Mouse (Mus musculus) lung, postnatal 36 days (tissue): ENCODE data around the gene Dock10.
A peak's percentile ranks its signal among the peaks of the same experiment; 100 is the strongest.

ENCODE experiments used
- DNase-seq: peaks from one replicate; pipeline ENCODE4 v3.0.0; 2022; ENCODE audit warnings: mixed read lengths

Dock10 gene

DNA sequence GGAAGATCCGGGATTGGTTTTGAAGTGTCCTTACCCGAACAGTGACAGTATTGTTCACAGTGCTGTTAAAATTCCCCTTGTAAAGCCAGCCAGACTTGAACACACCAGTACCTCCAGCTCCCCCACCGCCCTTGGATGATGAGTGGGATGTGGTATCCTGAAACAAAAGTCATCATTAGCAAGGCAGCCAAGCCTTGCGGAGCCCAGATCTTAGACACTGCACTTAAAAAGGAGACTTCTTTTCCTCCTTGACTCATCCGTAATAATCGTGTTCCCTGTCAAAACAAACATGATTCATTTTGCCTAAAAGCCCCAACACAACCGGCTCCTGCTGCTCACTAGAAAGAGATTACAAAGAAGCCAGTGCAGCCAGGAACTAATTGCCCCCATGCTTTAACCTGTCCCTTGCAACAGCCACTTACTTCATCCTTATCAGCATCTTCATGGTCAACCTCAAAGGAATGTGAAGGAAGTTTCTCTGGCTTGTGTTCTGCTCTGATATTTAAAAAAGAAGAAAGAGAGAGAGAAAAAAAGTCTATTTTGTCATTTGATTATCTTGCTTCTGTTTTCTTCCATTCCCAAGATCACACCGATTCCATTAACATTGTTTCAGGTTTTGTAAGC, 152.1 kb downstream of the Dock10 start:
- no peak for DNase-seq

DNA sequence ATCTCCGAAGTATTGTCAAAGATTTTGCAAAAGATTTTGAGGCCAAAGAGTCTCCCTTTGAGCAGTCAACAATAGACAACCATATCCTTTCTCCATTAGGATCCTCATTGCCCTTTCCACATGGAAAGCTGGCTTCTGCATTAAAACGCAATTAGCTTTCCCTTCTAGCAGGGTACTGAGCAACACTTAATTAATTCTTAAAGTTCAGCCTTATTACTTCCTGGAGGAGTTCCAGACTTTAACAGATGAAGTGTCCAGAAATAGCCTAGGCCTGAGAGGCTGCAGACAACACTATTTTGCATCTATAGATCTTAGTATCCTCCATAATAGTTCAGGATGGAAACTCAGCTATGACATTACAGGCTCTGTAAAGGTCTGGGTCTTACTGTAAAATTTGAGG, 154.0 kb downstream of the Dock10 start:
- no peak for DNase-seq

DNA sequence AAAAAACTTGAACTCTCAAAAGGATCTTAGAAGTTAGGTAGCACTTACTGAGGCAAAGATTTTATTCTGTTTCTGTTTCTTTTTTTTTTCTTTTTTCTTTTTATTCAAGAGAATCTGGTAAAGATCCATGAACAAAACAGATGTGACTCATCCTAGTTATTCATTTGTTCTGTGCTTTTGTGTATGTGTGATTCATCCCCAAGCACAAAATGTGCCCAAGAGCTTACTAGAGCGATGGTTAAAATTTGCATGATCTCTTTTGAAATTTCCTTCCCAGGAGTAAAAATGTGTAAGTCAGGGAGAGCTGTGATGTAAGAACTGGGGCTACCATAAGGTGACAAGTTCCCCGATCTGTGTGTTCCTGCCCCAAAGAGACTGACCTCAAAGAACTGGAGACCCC, 155.2 kb downstream of the Dock10 start:
- no peak for DNase-seq

DNA sequence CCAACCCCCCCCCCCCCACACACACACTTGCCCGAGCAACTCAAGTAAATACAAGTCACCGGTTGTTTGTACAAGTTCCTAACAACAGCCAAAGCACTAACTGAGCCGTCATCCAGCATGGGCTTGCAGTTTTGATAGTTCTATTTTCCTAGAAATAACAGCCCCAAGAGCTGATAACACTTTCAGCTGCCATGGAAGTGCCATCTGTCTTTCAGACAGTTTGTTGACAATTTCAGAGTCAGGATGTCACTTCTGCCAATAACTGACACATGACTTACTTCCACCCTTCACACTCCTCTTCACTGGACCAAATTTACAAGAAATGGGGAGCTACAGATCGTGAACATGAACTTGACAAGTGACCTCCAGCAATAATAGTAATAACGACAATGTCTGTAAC, 175.0 kb downstream of the Dock10 start:
- no peak for DNase-seq

DNA sequence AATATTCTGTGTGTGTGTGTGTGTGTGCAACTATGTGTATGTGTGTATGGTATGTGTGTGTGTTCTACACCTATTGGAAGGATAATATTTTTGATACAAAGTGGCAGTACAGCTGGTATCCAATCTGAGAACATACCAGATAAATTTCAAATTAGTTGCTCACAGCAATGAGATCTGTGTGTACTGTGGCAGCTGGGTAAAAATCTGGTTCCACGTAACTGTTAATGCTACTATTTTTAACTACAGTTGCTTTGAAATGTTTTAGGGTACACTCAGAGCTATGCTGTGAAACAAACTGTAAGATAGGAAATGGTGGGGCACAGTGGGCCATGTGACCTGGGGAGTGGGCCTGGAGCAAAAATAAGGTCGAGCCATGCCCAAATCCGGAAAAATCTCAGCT, 176.1 kb downstream of the Dock10 start:
- DNase-seq: no peak

DNA sequence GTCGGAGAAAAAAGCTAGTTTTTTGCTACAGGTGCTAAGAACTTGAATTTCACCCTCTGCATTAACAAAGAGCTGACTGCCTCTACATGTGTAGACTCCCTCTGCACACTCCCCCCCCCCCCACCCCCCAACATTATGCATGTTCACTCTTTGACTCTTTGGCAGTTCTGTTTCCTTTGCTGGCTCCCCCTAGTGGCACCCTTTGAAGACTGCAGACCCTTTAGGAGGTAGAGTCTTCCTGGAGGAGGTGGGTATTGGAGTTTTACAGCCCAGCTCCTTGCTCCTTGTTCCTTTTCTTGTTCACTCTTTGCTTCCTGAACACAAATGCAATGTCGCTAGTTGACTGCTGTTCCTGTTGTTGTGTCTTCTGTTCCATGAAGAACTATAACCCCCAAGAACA, 181.4 kb downstream of the Dock10 start:
- peak; percentile 27 for DNase-seq

DNA sequence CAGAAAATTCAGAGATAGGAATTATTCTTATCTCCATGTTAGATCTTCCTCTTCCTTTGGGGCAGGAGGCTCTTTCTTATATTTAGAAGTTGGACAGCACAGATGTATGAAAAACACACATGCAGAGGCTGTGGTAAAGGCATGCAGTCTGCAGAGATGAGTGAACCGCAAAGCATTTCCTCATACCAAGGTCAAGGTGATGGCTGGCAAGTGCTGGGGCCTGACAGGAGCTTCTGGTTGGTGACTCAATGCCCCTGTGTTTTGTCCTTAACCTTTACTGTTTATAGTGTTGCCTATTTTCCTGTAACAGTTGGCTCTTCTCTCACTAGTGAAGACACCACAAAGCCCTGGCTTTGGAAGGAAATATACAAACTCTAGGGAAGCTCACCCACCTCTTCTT, 201.9 kb downstream of the Dock10 start:
- DNase-seq: no peak

DNA sequence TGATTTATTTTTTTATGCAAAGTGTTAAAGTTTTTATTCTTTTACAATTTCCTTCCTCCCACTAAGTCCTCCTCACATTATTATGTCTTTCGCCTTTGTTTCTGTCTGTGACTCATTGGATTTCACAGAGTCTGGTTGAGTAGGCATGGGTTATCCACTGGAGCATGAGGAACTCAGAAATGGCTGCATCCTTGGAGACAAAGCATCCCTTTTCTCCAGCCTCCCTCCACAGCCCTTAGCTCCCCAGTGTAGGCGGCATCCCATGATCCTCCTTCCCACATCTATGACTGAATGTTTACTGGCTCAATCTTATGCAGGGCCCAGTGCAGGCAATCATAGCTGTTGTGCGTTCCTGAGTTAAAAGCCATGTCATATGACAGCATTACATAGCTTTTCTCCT, 216.8 kb downstream of the Dock10 start:
- no peak for DNase-seq

DNA sequence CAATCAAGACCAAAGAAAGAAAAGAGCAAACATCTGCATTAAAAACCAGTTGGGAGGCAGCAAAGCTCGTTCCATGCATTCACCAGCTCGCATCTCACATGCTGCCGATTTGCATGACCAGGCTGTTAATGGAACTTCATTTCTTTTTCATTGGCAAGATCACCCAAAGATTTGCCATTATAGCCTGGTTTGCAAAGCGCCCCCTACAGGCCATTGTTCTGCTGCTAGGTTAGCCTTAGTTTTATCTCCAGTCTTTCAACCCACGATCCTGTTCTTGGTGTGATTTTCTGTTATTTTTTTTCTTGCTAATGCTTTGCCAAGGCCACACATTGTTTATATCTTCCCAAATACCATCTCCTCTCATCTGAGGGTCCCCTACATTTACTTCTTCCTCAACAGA, 236.1 kb downstream of the Dock10 start:
- peak; percentile 33 for DNase-seq

DNA sequence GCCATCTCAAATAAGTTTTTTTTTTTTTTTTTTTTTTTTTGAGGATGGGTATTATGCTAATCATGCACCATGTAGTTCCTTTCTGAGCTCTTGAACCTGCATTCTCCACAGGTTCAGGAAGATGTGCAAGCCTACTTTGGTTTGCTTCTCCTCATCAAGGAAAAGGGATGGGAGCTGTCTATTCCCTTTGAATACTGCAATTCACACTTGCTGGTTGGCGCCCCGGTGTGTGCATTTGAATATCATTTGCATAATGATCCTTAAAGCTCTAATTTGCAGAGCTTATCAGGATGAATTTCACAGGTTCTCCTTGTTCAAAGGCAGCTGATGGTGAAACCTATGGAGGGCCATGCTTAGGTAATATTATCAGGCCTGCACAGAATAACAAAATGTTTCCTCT, 237.9 kb downstream of the Dock10 start:
- no peak for DNase-seq

DNA sequence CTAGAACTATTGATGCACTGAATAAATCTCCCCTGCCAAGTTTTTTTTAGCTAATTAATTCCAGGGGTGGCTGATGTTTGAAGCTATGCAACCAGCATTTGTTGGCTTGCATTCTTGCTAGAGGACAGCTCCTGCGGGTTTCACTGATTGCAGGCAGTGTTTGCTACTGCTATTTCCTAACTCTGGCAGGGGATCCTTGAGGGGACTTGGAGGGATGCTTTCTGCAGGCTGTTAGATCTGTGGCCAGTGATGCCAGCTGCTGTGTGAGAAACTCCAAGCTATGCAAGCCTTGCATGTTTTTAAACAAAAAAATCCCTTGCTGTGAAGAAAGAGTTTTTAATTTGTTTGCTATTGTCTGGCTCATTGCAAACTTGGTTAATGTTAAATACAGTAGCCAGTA, 238.4 kb downstream of the Dock10 start:
- no peak for DNase-seq

DNA sequence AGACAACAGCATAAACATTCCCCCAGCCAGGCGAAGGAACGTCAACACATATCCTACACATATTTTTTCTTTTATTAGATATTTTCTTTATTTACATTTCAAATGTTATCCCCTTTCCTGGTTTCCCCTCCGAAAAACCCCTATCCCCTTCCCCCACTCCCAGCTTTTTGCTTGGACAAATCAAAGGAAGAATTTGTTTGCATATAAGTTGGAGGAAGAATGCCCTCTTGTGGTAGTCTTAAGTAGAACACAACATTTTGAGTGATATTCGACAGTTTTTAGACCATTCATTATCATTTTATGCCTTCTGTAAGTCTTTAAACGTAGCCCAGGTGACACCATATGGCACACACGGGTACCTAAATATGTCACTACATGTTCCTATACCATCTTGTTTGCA, 242.5 kb downstream of the Dock10 start:
- DNase-seq: no peak

DNA sequence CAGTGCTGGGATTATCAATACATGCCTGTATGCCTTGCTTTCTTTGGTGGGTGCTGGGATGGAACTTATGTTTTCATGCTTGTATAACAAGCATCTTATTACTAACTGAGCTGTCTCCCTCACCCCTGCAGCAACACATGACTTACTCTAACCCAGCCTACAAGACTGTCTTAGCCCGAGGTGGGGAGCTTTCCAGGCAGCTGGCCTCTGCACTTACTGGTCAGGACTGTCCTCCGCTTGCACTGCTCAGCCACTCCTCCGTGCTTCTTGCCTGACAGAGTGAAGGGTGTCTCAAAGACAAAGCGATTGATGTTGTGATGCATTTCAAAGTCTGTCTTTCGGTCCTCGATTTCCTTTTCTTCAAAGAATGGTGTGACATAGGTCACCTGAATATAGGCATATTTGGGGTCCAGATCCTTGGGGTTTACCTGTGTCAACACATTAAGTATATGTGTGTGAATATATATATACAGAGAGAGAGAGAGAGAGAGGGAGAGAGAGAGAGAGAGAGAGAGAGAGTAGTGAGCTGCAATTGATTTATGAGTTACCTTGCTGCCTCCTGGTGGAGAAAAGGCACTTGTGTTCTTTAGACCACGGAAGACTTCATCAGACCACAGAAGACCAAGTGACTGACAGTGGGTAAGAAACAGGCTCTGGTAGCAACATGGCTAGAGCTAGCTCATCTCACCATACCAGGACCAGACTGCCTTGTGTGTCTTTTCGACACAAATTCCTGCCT, 245.9 kb downstream of the Dock10 start:
- peak; percentile 7 for DNase-seq

DNA sequence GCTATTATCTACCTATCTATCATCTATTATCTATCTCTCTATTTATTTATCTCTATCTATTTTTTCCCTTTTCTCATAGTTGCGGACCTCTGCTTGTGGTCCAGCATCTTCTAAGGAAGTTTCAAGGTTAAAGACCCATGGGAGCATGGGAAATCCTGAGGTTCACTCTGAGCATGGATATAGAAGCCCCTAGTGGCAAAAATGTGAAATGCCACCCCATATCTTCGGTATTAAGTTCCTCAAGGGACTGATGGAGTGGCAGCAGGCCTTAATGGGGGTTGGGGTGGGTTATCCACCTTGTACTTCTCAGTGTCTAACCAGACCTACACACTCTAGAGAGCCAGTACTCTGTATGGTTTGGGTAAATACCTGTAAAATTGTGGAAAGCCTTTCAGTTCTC, 253.6 kb downstream of the Dock10 start:
- peak; percentile 20 for DNase-seq

DNA sequence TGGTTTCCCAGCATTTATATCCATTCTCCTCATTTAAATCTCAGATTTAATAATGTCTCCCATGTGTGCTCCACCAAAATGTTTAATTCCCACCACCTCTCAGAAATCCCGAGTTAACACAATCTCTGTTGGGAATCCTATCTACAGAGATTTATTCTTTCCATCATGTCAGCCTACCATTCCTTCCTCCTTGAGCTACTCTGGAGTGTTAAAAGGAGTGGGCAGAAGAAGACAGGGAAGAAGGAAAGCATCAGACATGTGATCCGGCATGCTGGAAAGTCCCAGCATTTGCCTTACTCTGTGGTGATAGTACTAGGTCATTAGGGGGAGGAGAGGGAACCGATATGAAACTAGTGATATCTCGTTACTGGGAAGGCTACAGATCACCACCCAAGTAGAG, 254.2 kb downstream of the Dock10 start:
- no peak for DNase-seq

DNA sequence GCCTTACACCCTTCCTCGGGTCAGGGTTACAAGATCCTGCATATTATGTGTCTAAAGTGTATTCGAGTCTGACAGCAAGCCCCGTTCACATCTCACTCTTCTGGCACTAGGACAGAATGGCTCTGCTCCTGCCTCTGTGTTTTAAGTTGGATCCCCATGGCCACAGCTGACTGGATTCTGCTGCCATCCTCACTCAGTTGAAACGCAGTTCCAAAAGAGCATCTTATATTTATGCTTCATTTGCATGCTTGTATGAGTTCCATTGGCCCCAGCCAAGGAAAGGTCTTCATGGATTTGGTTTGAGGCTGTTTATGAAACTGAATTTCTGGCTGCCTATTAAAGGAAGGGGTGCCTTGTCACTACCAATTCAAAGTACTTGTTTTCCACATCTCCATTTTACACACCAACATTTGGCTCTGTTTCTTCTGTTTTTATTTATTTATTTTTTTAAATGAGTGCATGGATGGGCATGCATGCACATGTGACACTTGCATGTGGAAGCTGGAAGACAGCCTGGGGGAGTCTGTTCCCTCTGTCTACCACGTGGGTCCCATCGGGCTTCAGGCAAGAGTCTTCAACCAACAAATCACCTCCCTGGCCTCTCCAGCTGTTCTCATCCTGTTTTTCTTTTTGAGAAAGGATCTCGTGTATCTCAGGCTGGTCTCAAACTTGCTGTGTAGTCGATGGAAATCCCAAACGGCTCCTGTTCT, 255.7 kb downstream of the Dock10 start:
- no peak for DNase-seq

DNA sequence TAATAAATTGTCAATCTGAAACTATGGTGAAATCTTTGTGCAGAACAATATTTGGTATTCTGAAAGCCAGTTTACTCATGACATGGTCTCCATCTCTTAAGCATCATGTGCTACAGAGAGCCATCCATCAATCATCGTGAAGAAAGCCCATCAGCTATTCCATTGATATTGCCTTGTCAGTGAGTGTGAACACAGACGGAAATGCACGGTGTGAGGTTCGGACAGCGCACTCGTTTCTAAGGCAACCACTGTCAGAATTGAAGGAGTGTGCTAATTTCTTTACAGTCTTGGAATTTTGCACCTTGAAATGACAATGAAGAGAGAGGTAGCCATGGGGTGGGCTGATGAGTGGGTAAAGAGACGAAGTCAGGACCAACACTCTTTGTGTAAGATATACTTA, 259.1 kb downstream of the Dock10 start:
- DNase-seq: no peak

DNA sequence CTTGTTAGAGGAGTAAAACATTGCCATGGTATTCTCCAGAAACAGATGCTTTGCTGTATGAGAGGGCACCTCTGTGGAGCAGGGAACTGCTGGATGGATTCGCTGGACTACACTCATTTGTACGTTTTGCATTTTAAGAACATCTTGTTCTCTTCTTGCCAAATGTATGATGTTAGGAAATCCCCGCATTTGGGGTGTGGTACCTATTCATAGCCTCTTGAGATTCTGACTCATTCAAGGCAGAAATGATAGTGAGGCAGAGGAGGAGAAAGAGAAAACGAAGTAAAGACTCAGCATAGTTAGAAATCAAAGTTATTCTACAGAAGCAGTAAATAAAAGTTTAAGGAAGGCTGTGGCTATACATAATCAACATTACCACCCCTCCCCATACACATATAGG, 262.0 kb downstream of the Dock10 start:
- peak; percentile 6 for DNase-seq

DNA sequence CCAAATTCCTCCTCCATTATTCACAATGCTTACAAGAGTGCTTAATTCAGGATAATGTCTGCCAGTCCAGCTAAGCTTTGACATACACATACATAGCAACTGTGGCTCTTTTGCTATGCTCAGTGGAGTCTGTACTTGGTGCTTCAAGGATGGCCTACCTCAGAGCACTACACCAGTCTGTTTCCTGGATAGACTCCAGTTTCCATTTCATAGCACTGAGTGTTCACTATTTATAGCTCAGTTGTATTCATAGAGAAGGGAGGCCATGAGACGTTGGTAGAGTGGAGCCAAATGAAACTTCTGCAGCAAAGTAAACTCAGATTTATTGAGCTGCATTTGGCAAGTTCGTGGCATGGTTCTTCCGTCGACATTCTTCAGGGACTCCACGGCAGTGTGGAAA, 274.9 kb downstream of the Dock10 start:
- no peak for DNase-seq

DNA sequence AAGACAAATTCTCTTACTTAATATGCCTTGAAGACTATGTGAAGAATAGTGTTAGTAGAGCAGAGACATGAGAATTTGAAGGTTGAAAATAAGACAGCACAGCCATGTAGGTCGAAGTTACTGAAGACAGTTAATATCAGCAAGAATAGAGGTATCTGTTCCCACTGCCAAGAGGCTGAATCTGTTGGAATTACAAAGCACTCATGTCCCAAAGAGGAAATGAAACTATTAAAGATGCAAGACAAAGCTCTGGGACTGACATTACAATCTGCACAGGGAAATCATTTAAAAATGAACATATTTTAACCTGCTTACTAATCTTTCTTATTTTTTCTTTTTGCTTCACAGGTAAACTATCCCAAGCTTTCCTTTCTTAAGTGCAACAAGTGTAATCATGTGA, 283.4 kb downstream of the Dock10 start:
- no peak for DNase-seq

DNA sequence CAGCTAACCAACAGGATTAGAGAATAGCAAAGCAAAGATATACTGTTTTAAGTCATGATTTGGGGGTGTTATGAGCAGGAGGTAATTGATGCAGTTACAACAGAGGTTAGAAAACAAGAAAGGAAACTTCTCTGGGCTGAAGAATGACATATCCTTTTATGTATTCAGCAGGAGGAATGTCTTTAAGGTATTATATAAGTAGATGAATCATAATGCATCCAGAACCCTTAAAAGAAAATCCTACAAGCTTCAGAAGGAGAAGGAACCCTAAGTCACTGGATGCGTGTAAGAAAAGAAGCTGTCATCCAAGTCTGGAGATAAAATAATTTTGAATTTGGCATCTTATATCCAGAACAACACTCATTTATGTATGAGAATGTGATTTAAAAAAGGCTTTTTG, 285.9 kb downstream of the Dock10 start:
- no peak for DNase-seq

DNA sequence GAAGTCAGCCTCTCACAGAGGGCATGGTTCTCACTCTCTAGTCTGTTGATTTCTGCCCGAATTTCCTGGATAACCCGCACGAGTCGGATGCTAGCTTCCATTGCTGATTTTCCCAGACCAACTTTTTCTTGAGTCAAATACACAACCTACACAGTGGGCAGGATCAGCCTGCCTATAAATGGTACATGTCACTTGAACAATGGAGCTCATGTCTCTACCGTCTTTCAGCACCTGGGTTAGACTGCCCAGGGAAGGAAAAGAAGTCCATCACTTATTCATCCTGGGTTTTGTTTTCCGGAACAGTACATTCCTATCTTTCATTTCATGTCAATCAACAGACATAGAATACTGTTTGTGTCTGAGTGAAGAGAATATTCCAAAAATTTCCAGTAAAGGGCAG, 297.0 kb downstream of the Dock10 start, which contains the start of gene Gm45261:
Gene Gm45261, minus strand, starts transcription at position 101 of the 400 bp plus-strand sequence.
- DNase-seq: no peak

DNA sequence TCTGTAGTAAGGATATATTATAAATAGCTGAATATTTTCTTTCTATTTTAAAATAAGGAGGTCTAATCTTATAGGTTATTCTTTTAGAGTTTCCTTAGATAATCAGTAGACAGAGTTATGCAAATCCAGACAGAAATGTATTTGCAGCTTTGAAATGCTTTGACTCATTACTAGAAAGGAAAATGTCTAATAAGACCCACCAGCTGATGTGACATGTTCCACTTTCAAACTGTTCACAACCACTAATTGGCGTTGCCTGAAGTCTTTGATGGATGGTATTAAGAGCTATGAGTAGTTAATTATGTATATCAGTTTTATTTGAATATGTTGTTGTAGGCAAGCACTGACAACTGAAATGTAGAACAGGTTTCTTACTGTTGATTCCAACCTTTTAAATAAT, 298.4 kb downstream of the Dock10 start:
- no peak for DNase-seq

DNA sequence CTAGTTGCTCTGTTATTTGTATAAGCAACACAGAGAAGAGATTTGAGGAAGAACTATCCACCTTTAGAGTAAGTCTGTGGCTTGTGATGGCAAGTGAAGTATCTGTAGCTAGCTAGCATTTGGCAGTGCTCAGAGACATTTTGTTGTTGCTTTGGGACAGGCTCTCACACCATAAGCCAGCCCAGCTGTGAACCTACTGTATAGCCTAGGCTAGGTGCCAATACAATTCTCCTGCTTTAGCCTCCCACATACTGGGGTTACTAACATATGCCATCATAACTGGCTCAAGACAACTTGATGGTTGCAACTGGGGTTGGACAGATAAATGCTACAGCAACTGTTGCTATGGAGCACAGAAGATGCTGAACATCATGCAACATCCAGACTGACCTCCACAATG, 298.9 kb downstream of the Dock10 start:
- DNase-seq: no peak
